Mouse (Mus musculus) C2C12 (cell line): ENCODE measurements around the gene Pacsin2.

Source experiments
- CEBPB ChIP-seq: IDR thresholded peaks from one replicate; pipeline ENCODE4 v1.6.1; 2011; ENCODE audit warnings: low read depth, mild to moderate bottlenecking, control low read depth, moderate library complexity
- CTCF ChIP-seq: IDR thresholded peaks from one replicate; pipeline ENCODE4 v1.5.1; 2011; ENCODE audit not compliant: control insufficient read depth, insufficient read depth, insufficient read length
- MAX ChIP-seq: IDR thresholded peaks from one replicate; pipeline ENCODE4 v1.6.1; 2011; ENCODE audit warnings: mild to moderate bottlenecking, control low read depth
- MYOD1 ChIP-seq: IDR thresholded peaks from one replicate; pipeline ENCODE4 v1.6.1; 2011; ENCODE audit warnings: low read depth; ENCODE audit not compliant: control insufficient read depth, insufficient read length
- USF1 ChIP-seq: IDR thresholded peaks from one replicate; pipeline ENCODE4 v1.6.1; 2011; ENCODE audit warnings: low read depth, mild to moderate bottlenecking, control low read depth, moderate library complexity

- TF ChIP-seq CTCF (no peak), MYOD1 (peak; percentile 41), USF1 (peak; percentile 77), MAX (no peak), CEBPB (no peak)
Observed at GRCm38 (mm10) chr15:83470443-83470842, 6.0 kb upstream of the Pacsin2 start.
